In the genomic region with DNA sequence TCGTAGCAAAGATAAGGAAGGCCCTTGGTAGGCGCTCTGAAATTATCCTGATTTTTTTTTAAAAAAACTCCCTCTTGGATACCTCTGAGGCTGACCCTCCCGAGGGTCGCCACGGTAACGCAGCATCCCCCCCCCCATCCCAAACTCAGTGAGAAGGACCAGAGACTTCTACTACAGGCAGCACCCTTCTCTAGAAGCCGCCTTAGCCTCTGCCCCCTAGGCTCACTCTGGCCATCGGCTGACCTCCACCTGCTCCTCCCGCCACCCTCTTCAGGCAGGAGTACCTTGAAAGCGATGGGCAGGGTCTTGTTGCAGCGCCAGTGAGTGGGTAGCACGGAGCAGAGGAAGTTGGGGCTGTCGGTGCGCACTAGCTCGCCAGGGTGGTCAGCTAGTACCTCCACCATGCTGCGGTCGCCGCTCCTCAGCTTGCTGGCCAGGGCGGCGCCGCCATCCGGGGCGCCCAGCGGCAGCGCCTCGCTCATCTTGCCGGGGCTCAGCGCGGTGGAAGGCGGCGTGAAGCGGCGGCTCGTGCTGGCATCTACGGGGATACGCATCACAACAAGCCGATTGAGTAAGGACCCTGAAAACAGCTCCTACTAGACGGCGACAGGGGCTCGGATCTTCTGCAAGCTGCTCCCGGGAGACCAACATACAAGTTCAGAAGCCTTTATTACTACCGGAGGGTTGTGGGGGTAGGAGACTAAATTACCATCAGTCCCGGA, we compare ENCODE assay signal across 8 mouse cellular contexts.
A peak's percentile ranks its signal among the peaks of the same experiment; 100 is the strongest.
DNase-seq lines count a peak whose midpoint lies in the region; ATAC-seq lines count a peak whose summit lies in the region.

No protein-coding gene starts in this region.

- peak overlapping the region; percentile 77 for H3K4me3 ChIP-seq in embryonic facial prominence, embryonic 10.5 days
- H3K4me3 ChIP-seq in hindbrain, embryonic 12.5 days, result peak overlapping the region; percentile 32
- H3K4me3 ChIP-seq in liver, embryonic 15.5 days (replicated peaks), result peak overlapping the region; percentile 72

- H3K9ac ChIP-seq in hindbrain, embryonic 12.5 days, result peak overlapping the region; percentile 50
- H3K9ac ChIP-seq in liver, embryonic 15.5 days, result peak overlapping the region; percentile 55

- H3K27me3 ChIP-seq in embryonic facial prominence, embryonic 10.5 days (replicated peaks; ENCODE audit: low read depth, poor library complexity, severe bottlenecking), result peaks cover 98% of the 10 kb centered on the region
- peaks cover 90% of the 10 kb centered on the region for H3K27me3 ChIP-seq in hindbrain, embryonic 12.5 days
- peaks cover 70% of the 10 kb centered on the region for H3K27me3 ChIP-seq in liver, embryonic 15.5 days

- H3K27ac ChIP-seq in embryonic facial prominence, embryonic 10.5 days (replicated peaks), result peak overlapping the region; percentile 55
- H3K27ac ChIP-seq in hindbrain, embryonic 12.5 days, result no peak overlapping the region
- no peak overlapping the region for H3K27ac ChIP-seq in liver, embryonic 15.5 days (replicated peaks)

- H3K4me2 ChIP-seq in hindbrain, embryonic 12.5 days (replicated peaks), result peak overlapping the region; percentile 45
- H3K4me2 ChIP-seq in liver, embryonic 15.5 days, result peak overlapping the region; percentile 100

- peaks cover 50% of the 10 kb centered on the region for H3K4me1 ChIP-seq in embryonic facial prominence, embryonic 10.5 days
- peaks cover 37% of the 10 kb centered on the region for H3K4me1 ChIP-seq in hindbrain, embryonic 12.5 days
- H3K4me1 ChIP-seq in liver, embryonic 15.5 days (replicated peaks), result peaks cover 72% of the 10 kb centered on the region

- DNase-seq in cerebellum, adult 11 months, result peak; percentile 2
- no peak for DNase-seq in cerebellum, adult 18-20 months
- peak; percentile 75 for DNase-seq in 3134 (ENCODE audit: extremely low read depth, insufficient read length, low spot score)
- DNase-seq in embryonic facial prominence, embryonic 10.5 days (ENCODE audit: low spot score), result peak; percentile 69
- peak; percentile 54 for DNase-seq in retina, postnatal 1 day
- no peak for DNase-seq in adipocyte (ENCODE audit: low spot score)

- H3K9me3 ChIP-seq in embryonic facial prominence, embryonic 10.5 days, result no peaks in the 10 kb centered on the region
- H3K9me3 ChIP-seq in hindbrain, embryonic 12.5 days (replicated peaks), result no peaks in the 10 kb centered on the region
- no peaks in the 10 kb centered on the region for H3K9me3 ChIP-seq in liver, embryonic 15.5 days (replicated peaks)

- ATAC-seq in hindbrain, embryonic 12.5 days (ENCODE audit: low FRiP score), result no peak; the same call in 1 of the 2 replicates
- ATAC-seq in liver, embryonic 15.5 days (ENCODE audit: insufficient read depth), result no peak

- H3K36me3 ChIP-seq in embryonic facial prominence, embryonic 10.5 days (replicated peaks), result no peaks in the 10 kb centered on the region
- no peaks in the 10 kb centered on the region for H3K36me3 ChIP-seq in hindbrain, embryonic 12.5 days
- H3K36me3 ChIP-seq in liver, embryonic 15.5 days (replicated peaks), result no peaks in the 10 kb centered on the region

- WGBS in embryonic facial prominence, embryonic 10.5 days, result under 1% methylated on average over 43 of the region's 43 CpGs
- WGBS in hindbrain, embryonic 12.5 days, result under 1% methylated on average over 43 of the region's 43 CpGs
- under 1% methylated on average over 43 of the region's 43 CpGs for WGBS in liver, embryonic 15.5 days (ENCODE audit: insufficient replicate concordance)

Comparison
In these comparisons a context has a peak if more than half of its experiments do, and no peak if none do; other contexts are left out.
1. DNase-seq: peak in cerebellum, adult 11 months (single experiment), 3134 (single experiment), embryonic facial prominence, embryonic 10.5 days (single experiment) and retina, postnatal 1 day (single experiment); none in cerebellum, adult 18-20 months (0 of 2) and adipocyte (single experiment).
2. Peak in every context shown above with its lines, with median percentiles within 50 percentile points of each other: H3K4me3 ChIP-seq.